Mouse (Mus musculus) lung, embryonic 15.5 days (tissue): ENCODE data around the gene Ano6. TPM values are rescaled to one million over a fixed set of nuclear protein-coding genes. Genes with fewer than 3 reads are reported as not detected.

Experiments used
- ATAC-seq: fragments of 200-750 bp; cut with Nextera tagmentation; 2 replicates; pipeline ENCODE4 v1.8.0; 2017; ENCODE audit warnings: moderate number of reproducible peaks, borderline replicate concordance; ENCODE audit not compliant: low FRiP score, low TSS enrichment; ENCODE audit errors: extremely low read depth
- H3K27ac ChIP-seq: fragments of 300-500 bp; sonication (generic); 2 replicates; pipeline ENCODE4 v1.5.1; 2015; ENCODE audit warnings: moderate library complexity, mild to moderate bottlenecking, inconsistent platforms
- H3K27me3 ChIP-seq: fragments of 300-500 bp; sonication (generic); 2 replicates; pipeline ENCODE4 v1.6.1; 2015; ENCODE audit warnings: inconsistent platforms
- H3K36me3 ChIP-seq: fragments of 300-500 bp; sonication (generic); 2 replicates; pipeline ENCODE4 v1.6.1; 2015; ENCODE audit warnings: inconsistent platforms
- H3K4me1 ChIP-seq: fragments of 300-500 bp; sonication (generic); 2 replicates; pipeline ENCODE4 v1.6.1; 2015; ENCODE audit warnings: inconsistent platforms
- H3K4me2 ChIP-seq: fragments of 300-500 bp; sonication (generic); 2 replicates; pipeline ENCODE4 v1.6.1; 2015; ENCODE audit warnings: inconsistent platforms, mild to moderate bottlenecking, moderate library complexity
- H3K4me3 ChIP-seq: fragments of 300-500 bp; sonication (generic); 2 replicates; pipeline ENCODE4 v1.5.1; 2015; ENCODE audit warnings: mild to moderate bottlenecking, inconsistent platforms
- H3K9ac ChIP-seq: fragments of 300-500 bp; sonication (generic); 2 replicates; pipeline ENCODE4 v1.6.1; 2015; ENCODE audit warnings: inconsistent platforms
- H3K9me3 ChIP-seq: fragments of 300-500 bp; sonication (generic); 2 replicates; pipeline ENCODE4 v1.6.1; 2016; ENCODE audit warnings: inconsistent platforms
- WGBS: fragments of 180-500 bp; shearing (Covaris S2); methylation state at CpG from one replicate; pipeline ENCODE4 v1.1.7; 2015; 5-methylcytosine and 5-hydroxymethylcytosine counted together
- polyA plus RNA-seq: library from polyadenylated mRNA; unstranded; fragments of >200 nt; fragmentation: Nextera tagmentation; extraction: Ambion mirVana; gene quantifications from 2 replicates; pipeline ENCODE4 v1.2.1, GENCODE M21; 2015

The Ano6 gene
- polyA plus RNA-seq, 1 experiment from 2014 or later: 44.0 TPM

GRCm38 (mm10) chr15:95977939-95978252 lies 187.3 kb downstream of the Ano6 start:
- peaks cover 7% of the 10 kb centered on the region; the same call in 1 of the 2 replicates for H3K36me3 ChIP-seq

GRCm38 (mm10) chr15:95980641-95981040 lies 190.0 kb downstream of the Ano6 start:
- Histone ChIP-seq H3K4me3 (no peak overlapping the region), H3K27me3 (no peaks in the 10 kb centered on the region), H3K36me3 (no peaks in the 10 kb centered on the region), H3K9ac (no peak overlapping the region), H3K4me2 (no peak overlapping the region), H3K4me1 (peaks cover 13% of the 10 kb centered on the region; the same call in 1 of the 2 replicates), H3K9me3 (no peaks in the 10 kb centered on the region), H3K27ac (no peak overlapping the region)
- 49% methylated on average over 5 of the region's 5 CpGs for WGBS
- ATAC-seq: no peak

More at GRCm38 (mm10) chr15:95977939-95978252, 187.3 kb downstream of the Ano6 start:
- Histone ChIP-seq H3K9ac (no peak overlapping the region), H3K4me3 (no peak overlapping the region), H3K27ac (no peak overlapping the region), H3K4me2 (no peak overlapping the region), H3K9me3 (no peaks in the 10 kb centered on the region), H3K4me1 (peaks cover 13% of the 10 kb centered on the region; the same call in 1 of the 2 replicates), H3K27me3 (no peaks in the 10 kb centered on the region)
- no peak for ATAC-seq
- WGBS: 72% methylated on average over 3 of the region's 3 CpGs

GRCm38 (mm10) chr15:95987916-95988315 lies 197.3 kb downstream of the Ano6 start:
- no peak overlapping the region for H3K9ac ChIP-seq
- ATAC-seq: no peak
- H3K9me3 ChIP-seq: no peaks in the 10 kb centered on the region
- no peak overlapping the region for H3K4me3 ChIP-seq
- no peaks in the 10 kb centered on the region for H3K4me1 ChIP-seq
- H3K36me3 ChIP-seq: no peaks in the 10 kb centered on the region
- H3K27me3 ChIP-seq: no peaks in the 10 kb centered on the region
- WGBS: 88% methylated on average over 3 of the region's 3 CpGs
- no peak overlapping the region for H3K4me2 ChIP-seq
- no peak overlapping the region for H3K27ac ChIP-seq

GRCm38 (mm10) chr15:95989496-95990124 lies 199.0 kb downstream of the Ano6 start:
- Histone ChIP-seq H3K27ac (no peak overlapping the region), H3K9ac (no peak overlapping the region)

GRCm38 (mm10) chr15:96002958-96003601 lies 212.4 kb downstream of the Ano6 start:
- Histone ChIP-seq H3K9me3 (no peaks in the 10 kb centered on the region), H3K36me3 (no peaks in the 10 kb centered on the region), H3K9ac (no peak overlapping the region), H3K4me3 (no peak overlapping the region), H3K27me3 (no peaks in the 10 kb centered on the region), H3K4me1 (peaks cover 12% of the 10 kb centered on the region), H3K4me2 (no peak overlapping the region), H3K27ac (no peak overlapping the region)
- no peak for ATAC-seq
- WGBS: 15% methylated on average over 6 of the region's 6 CpGs

More at GRCm38 (mm10) chr15:95989496-95990124, 199.0 kb downstream of the Ano6 start:
- no peaks in the 10 kb centered on the region for H3K36me3 ChIP-seq
- H3K4me2 ChIP-seq: no peak overlapping the region
- H3K9me3 ChIP-seq: no peaks in the 10 kb centered on the region
- H3K27me3 ChIP-seq: no peaks in the 10 kb centered on the region
- H3K4me1 ChIP-seq: no peaks in the 10 kb centered on the region
- 66% methylated on average over 9 of the region's 9 CpGs for WGBS
- H3K4me3 ChIP-seq: no peak overlapping the region
- no peak for ATAC-seq

GRCm38 (mm10) chr15:96011640-96012390 lies 221.2 kb downstream of the Ano6 start:
- 83% methylated on average over 15 of the region's 16 CpGs for WGBS

GRCm38 (mm10) chr15:96012391-96012775 lies 221.7 kb downstream of the Ano6 start:
- H3K4me2 ChIP-seq: no peak overlapping the region
- no peak overlapping the region for H3K4me3 ChIP-seq
- no peak overlapping the region for H3K27ac ChIP-seq
- H3K27me3 ChIP-seq: no peaks in the 10 kb centered on the region
- H3K36me3 ChIP-seq: no peaks in the 10 kb centered on the region
- 50% methylated on average over 8 of the region's 8 CpGs for WGBS
- H3K9ac ChIP-seq: no peak overlapping the region
- H3K4me1 ChIP-seq: no peaks in the 10 kb centered on the region
- H3K9me3 ChIP-seq: no peaks in the 10 kb centered on the region
- peak; percentile 52; the same call in 1 of the 2 replicates for ATAC-seq

More at GRCm38 (mm10) chr15:96011640-96012390, 221.2 kb downstream of the Ano6 start:
- Histone ChIP-seq H3K4me3 (no peak overlapping the region), H3K27me3 (no peaks in the 10 kb centered on the region), H3K27ac (no peak overlapping the region), H3K36me3 (no peaks in the 10 kb centered on the region), H3K9me3 (no peaks in the 10 kb centered on the region), H3K4me2 (no peak overlapping the region), H3K9ac (no peak overlapping the region), H3K4me1 (no peaks in the 10 kb centered on the region)
- ATAC-seq: no peak

- Histone ChIP-seq H3K9me3 (no peaks in the 10 kb centered on the region), H3K4me1 (no peaks in the 10 kb centered on the region), H3K27me3 (no peaks in the 10 kb centered on the region), H3K9ac (no peak overlapping the region), H3K4me3 (no peak overlapping the region), H3K27ac (no peak overlapping the region), H3K36me3 (no peaks in the 10 kb centered on the region), H3K4me2 (no peak overlapping the region)
- no peak for ATAC-seq
- 81% methylated on average over 4 of the region's 4 CpGs for WGBS
These were observed 223.9 kb downstream of the Ano6 start for GRCm38 (mm10) chr15:96014501-96014900.

GRCm38 (mm10) chr15:96020465-96020864 lies 229.8 kb downstream of the Ano6 start:
- Histone ChIP-seq H3K36me3 (no peaks in the 10 kb centered on the region), H3K4me1 (no peaks in the 10 kb centered on the region), H3K4me3 (no peak overlapping the region), H3K27me3 (no peaks in the 10 kb centered on the region), H3K9me3 (no peaks in the 10 kb centered on the region), H3K27ac (no peak overlapping the region), H3K4me2 (no peak overlapping the region), H3K9ac (no peak overlapping the region)
- 72% methylated on average over 3 of the region's 3 CpGs for WGBS
- ATAC-seq: no peak

- Histone ChIP-seq H3K9ac (no peak overlapping the region), H3K4me2 (no peak overlapping the region), H3K36me3 (no peaks in the 10 kb centered on the region), H3K4me3 (no peak overlapping the region), H3K27me3 (no peaks in the 10 kb centered on the region), H3K27ac (no peak overlapping the region), H3K9me3 (no peaks in the 10 kb centered on the region), H3K4me1 (no peaks in the 10 kb centered on the region)
- WGBS: 54% methylated on average over 10 of the region's 10 CpGs
- ATAC-seq: no peak
These were observed 230.9 kb downstream of the Ano6 start for GRCm38 (mm10) chr15:96021506-96021905.
